Mouse (Mus musculus): Measurements from ENCODE around the gene Tom1l2. TPM values are rescaled to one million over a fixed set of nuclear protein-coding genes. Genes with fewer than 3 reads are reported as not detected.

Tom1l2 gene
- polyA plus RNA-seq, 1 experiment from 2014 or later, result 12.6 TPM

- no peak overlapping the region for H3K9ac ChIP-seq (ENCODE audit: low read depth, low read length)
- H3K9me3 ChIP-seq (ENCODE audit: control insufficient read depth, low read length), result no peaks in the 10 kb centered on the region
- no peaks in the 10 kb centered on the region for H3K27me3 ChIP-seq (replicated peaks; ENCODE audit: control insufficient read depth, insufficient read depth, low read length)
- WGBS, result 93% methylated on average over 12 of the region's 12 CpGs
- H3K36me3 ChIP-seq (ENCODE audit: control insufficient read depth, insufficient read depth, low read length), result peaks cover 68% of the 10 kb centered on the region
- DNase-seq (ENCODE audit: low spot score) (no peak), ATAC-seq (replicated peaks; ENCODE audit: low FRiP score) (no peak)
- H3K27ac ChIP-seq (ENCODE audit: low read depth, low read length), result no peak overlapping the region
- no peaks in the 10 kb centered on the region; the same call in 1 of the 2 replicates for H3K4me1 ChIP-seq (replicated peaks; ENCODE audit: control insufficient read depth, insufficient read depth, low read length)
- no peak overlapping the region for H3K4me2 ChIP-seq
- H3K4me3 ChIP-seq (ENCODE audit: low read depth, low read length), result no peak overlapping the region
Measured at GRCm38 (mm10) chr11:60198651-60199050, 154.1 kb downstream of the Tom1l2 start.

GRCm38 (mm10) chr11:60197998-60198619, 154.6 kb downstream of the Tom1l2 start:
- no peak overlapping the region for H3K4me3 ChIP-seq (ENCODE audit: low read depth, low read length)
- no peak for ATAC-seq (replicated peaks; ENCODE audit: low FRiP score)
- H3K4me1 ChIP-seq (replicated peaks; ENCODE audit: control insufficient read depth, insufficient read depth, low read length), result no peaks in the 10 kb centered on the region; the same call in 1 of the 2 replicates
- H3K4me2 ChIP-seq, result no peak overlapping the region
- DNase-seq (ENCODE audit: low spot score), result no peak
- H3K9ac ChIP-seq (ENCODE audit: low read depth, low read length), result no peak overlapping the region
- 84% methylated on average over 24 of the region's 24 CpGs for WGBS
- H3K36me3 ChIP-seq (ENCODE audit: control insufficient read depth, insufficient read depth, low read length), result peaks cover 64% of the 10 kb centered on the region
- H3K27me3 ChIP-seq (replicated peaks; ENCODE audit: control insufficient read depth, insufficient read depth, low read length), result no peaks in the 10 kb centered on the region
- H3K9me3 ChIP-seq (ENCODE audit: control insufficient read depth, low read length), result no peaks in the 10 kb centered on the region
- no peak overlapping the region for H3K27ac ChIP-seq (ENCODE audit: low read depth, low read length)

DNA sequence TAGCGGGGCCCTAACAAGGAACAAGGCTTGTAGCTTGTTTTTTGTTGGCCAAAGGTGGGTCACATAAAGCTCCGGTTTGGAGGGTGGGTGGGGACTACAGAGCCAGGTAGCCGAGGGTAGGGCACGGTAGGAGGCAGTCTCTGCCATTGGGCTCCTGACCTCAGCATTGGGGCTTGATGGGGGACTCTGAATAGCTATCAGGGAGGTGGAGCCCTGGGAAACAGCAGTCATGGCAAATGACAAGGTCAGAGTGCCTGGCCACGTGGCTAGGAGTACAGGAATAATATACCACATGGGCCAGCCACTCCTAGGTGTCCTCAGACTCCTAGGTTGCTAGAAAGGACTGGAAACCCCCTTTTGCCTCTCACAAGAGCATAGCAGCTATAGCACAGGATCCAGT, 156.4 kb downstream of the Tom1l2 start:
- H3K9ac ChIP-seq (ENCODE audit: low read depth, low read length), result no peak overlapping the region
- no peak overlapping the region for H3K4me3 ChIP-seq (ENCODE audit: low read depth, low read length)
- DNase-seq (ENCODE audit: low spot score) (no peak), ATAC-seq (replicated peaks; ENCODE audit: low FRiP score) (no peak)
- no peak overlapping the region for H3K4me2 ChIP-seq
- no peaks in the 10 kb centered on the region for H3K27me3 ChIP-seq (replicated peaks; ENCODE audit: control insufficient read depth, insufficient read depth, low read length)
- no peak overlapping the region for H3K27ac ChIP-seq (ENCODE audit: low read depth, low read length)
- WGBS, result 77% methylated on average over 5 of the region's 5 CpGs
- H3K4me1 ChIP-seq (replicated peaks; ENCODE audit: control insufficient read depth, insufficient read depth, low read length), result peaks cover 4% of the 10 kb centered on the region; the same call in 1 of the 2 replicates
- peaks cover 48% of the 10 kb centered on the region for H3K36me3 ChIP-seq (ENCODE audit: control insufficient read depth, insufficient read depth, low read length)
- H3K9me3 ChIP-seq (ENCODE audit: control insufficient read depth, low read length), result no peaks in the 10 kb centered on the region

DNA sequence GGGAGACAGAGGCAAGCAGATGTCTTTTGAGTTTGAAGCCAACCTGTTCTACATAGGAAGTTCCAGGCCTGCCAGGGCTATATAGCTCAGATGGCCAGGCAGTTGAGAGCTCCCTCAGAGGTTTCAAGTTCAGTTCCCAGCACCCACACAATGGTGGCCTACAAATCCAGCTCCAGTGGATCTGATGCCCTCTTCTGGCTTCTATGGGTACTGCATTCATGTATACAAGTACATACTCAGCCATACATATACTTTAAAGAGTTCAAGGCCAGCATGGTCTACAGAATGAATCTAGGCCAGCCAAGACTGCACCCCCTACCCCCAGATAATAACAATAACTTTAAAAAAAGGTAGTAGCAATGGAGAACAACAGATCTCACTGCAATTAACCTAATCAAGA, 157.6 kb downstream of the Tom1l2 start:
- DNase-seq (ENCODE audit: low spot score) (no peak), ATAC-seq (replicated peaks; ENCODE audit: low FRiP score) (no peak)
- Histone ChIP-seq H3K9ac (ENCODE audit: low read depth, low read length) (no peak overlapping the region), H3K4me3 (ENCODE audit: low read depth, low read length) (no peak overlapping the region), H3K27me3 (replicated peaks; ENCODE audit: control insufficient read depth, insufficient read depth, low read length) (no peaks in the 10 kb centered on the region), H3K4me1 (replicated peaks; ENCODE audit: control insufficient read depth, insufficient read depth, low read length) (peaks cover 4% of the 10 kb centered on the region; the same call in 1 of the 2 replicates), H3K27ac (ENCODE audit: low read depth, low read length) (no peak overlapping the region), H3K4me2 (no peak overlapping the region), H3K9me3 (ENCODE audit: control insufficient read depth, low read length) (no peaks in the 10 kb centered on the region), H3K36me3 (ENCODE audit: control insufficient read depth, insufficient read depth, low read length) (peaks cover 47% of the 10 kb centered on the region)

DNA sequence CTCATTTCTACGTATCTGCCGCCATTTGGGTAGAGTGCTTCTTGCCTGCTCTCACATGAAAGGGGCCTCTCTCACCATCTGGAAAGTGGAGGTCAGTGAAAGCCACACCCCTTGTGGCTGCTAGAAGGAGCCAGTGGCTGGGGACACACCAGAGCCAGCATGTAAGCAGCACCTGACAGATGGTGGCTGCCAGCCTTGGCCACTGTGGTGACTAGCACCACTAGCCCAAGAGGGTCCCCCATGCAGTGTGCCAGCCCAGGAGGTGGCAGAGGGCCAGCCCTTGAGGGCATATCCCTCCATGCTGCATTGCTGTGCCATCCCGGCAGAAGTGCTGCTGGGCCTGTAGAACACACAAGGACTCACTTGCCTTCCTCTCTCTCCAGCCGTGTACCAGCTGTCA, 159.1 kb downstream of the Tom1l2 start:
- DNase-seq (ENCODE audit: low spot score) (no peak), ATAC-seq (replicated peaks; ENCODE audit: low FRiP score) (no peak)
- Histone ChIP-seq H3K4me2 (no peak overlapping the region), H3K9ac (ENCODE audit: low read depth, low read length) (no peak overlapping the region), H3K36me3 (ENCODE audit: control insufficient read depth, insufficient read depth, low read length) (peaks cover 54% of the 10 kb centered on the region), H3K27me3 (replicated peaks; ENCODE audit: control insufficient read depth, insufficient read depth, low read length) (no peaks in the 10 kb centered on the region), H3K4me3 (ENCODE audit: low read depth, low read length) (no peak overlapping the region), H3K9me3 (ENCODE audit: control insufficient read depth, low read length) (no peaks in the 10 kb centered on the region), H3K27ac (ENCODE audit: low read depth, low read length) (no peak overlapping the region), H3K4me1 (replicated peaks; ENCODE audit: control insufficient read depth, insufficient read depth, low read length) (peaks cover 4% of the 10 kb centered on the region; the same call in 1 of the 2 replicates)
- 83% methylated on average over 4 of the region's 4 CpGs for WGBS

DNA sequence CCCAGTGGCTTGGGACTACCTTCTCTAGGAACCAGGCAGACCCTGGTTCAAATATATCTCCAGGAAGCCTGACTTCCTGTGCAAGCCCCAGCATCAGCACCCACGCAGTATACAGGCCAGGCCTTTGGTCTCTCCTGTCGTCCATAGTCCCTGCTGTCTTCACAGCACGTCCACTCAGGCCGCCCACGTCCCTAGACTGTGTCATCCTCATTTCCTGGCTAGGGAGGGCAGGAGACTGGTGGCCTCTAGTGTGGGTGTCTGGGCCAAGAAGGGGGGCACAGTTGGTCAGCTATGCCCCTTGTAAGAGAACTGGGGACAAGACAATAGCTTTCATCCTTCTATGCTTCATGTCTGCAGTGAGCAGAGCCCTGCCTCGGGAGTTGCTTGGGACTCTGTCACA, 160.2 kb downstream of the Tom1l2 start:
- no peak overlapping the region for H3K4me3 ChIP-seq (ENCODE audit: low read depth, low read length)
- no peaks in the 10 kb centered on the region for H3K9me3 ChIP-seq (ENCODE audit: control insufficient read depth, low read length)
- H3K36me3 ChIP-seq (ENCODE audit: control insufficient read depth, insufficient read depth, low read length), result peaks cover 58% of the 10 kb centered on the region
- 63% methylated on average over 6 of the region's 6 CpGs for WGBS
- H3K4me1 ChIP-seq (replicated peaks; ENCODE audit: control insufficient read depth, insufficient read depth, low read length), result peaks cover 4% of the 10 kb centered on the region; the same call in 1 of the 2 replicates
- no peak for ATAC-seq (replicated peaks; ENCODE audit: low FRiP score)
- H3K27me3 ChIP-seq (replicated peaks; ENCODE audit: control insufficient read depth, insufficient read depth, low read length), result no peaks in the 10 kb centered on the region
- no peak overlapping the region for H3K9ac ChIP-seq (ENCODE audit: low read depth, low read length)
- DNase-seq (ENCODE audit: low spot score), result no peak
- H3K4me2 ChIP-seq, result no peak overlapping the region
- no peak overlapping the region for H3K27ac ChIP-seq (ENCODE audit: low read depth, low read length)

- Histone ChIP-seq H3K27ac (ENCODE audit: low read depth, low read length) (no peak overlapping the region), H3K36me3 (ENCODE audit: control insufficient read depth, insufficient read depth, low read length) (peaks cover 73% of the 10 kb centered on the region), H3K9me3 (ENCODE audit: control insufficient read depth, low read length) (no peaks in the 10 kb centered on the region), H3K9ac (ENCODE audit: low read depth, low read length) (no peak overlapping the region), H3K4me1 (replicated peaks; ENCODE audit: control insufficient read depth, insufficient read depth, low read length) (peaks cover 9% of the 10 kb centered on the region), H3K27me3 (replicated peaks; ENCODE audit: control insufficient read depth, insufficient read depth, low read length) (no peaks in the 10 kb centered on the region), H3K4me3 (ENCODE audit: low read depth, low read length) (no peak overlapping the region), H3K4me2 (no peak overlapping the region)
- ATAC-seq (replicated peaks; ENCODE audit: low FRiP score), result no peak
- DNase-seq (ENCODE audit: low spot score), result no peak
- WGBS, result 94% methylated on average over 17 of the region's 17 CpGs
Measured at GRCm38 (mm10) chr11:60190055-60190641, 162.6 kb downstream of the Tom1l2 start.

GRCm38 (mm10) chr11:60189501-60190040, 163.1 kb downstream of the Tom1l2 start:
- Histone ChIP-seq H3K4me3 (ENCODE audit: low read depth, low read length) (no peak overlapping the region), H3K36me3 (ENCODE audit: control insufficient read depth, insufficient read depth, low read length) (peaks cover 68% of the 10 kb centered on the region), H3K27me3 (replicated peaks; ENCODE audit: control insufficient read depth, insufficient read depth, low read length) (no peaks in the 10 kb centered on the region), H3K4me2 (no peak overlapping the region), H3K27ac (ENCODE audit: low read depth, low read length) (no peak overlapping the region), H3K4me1 (replicated peaks; ENCODE audit: control insufficient read depth, insufficient read depth, low read length) (peaks cover 15% of the 10 kb centered on the region), H3K9ac (ENCODE audit: low read depth, low read length) (no peak overlapping the region), H3K9me3 (ENCODE audit: control insufficient read depth, low read length) (no peaks in the 10 kb centered on the region)
- no peak for DNase-seq (ENCODE audit: low spot score)
- WGBS, result 87% methylated on average over 21 of the region's 21 CpGs
- ATAC-seq (replicated peaks; ENCODE audit: low FRiP score), result no peak

Data from liver, embryonic 11.5 days (tissue).